Mouse (Mus musculus): ENCODE measurements around the gene Pacs2.

Gene Pacs2

DNA sequence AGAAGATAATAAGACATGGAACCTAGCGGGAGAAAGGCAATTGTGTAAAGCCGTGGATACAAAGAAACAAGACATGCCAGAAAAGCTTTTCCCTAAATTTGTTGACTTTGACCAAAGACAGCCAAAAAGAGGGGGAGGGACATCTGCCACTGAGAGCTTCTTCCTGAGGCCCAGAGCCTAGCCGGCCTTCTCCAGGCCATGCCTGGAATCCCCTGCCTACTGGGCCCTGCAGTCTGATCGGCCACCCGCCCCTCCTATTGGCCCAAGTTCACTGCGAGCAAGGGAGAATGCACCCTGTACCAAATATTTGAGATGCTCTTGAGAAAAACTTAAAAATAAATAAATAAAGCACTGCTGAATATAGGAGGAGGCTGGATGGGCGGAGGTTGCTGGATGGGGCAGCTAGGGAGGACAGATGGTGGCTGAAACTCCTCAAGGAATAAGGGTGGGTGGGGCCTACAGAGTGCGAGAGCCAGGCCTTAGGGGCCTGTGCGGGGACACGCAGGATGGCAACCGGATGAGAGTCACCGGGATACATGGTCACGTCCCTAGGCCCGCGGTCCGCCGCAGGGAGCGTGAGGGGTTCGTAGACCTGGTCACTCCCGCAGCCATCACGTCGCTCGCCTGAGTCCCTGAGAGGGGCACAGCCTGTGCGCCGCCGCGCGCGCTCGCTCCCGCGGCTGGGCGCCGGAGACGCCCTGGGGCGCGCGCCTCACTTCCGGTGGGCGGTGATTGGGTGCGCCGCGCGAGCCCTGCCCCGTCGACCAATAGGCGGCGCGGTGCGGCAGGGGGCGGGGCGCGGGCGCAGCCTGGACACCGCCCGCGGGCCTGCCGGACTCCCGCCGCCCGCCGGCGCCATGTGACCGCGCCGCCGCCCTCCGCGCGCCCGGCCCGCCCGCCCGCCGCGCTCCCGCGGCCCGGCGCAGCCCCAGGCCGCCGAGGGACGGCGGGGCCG, at the start of gene Pacs2:
Gene Pacs2 (plus strand): TSS at position 905 of the 955 bp plus-strand sequence.
- DNase-seq, result peak; percentile 96 to 98

GRCm38 (mm10) chr12:112965783-112966182, 48.5 kb upstream of the Pacs2 start:
- DNase-seq, result no peak

DNA sequence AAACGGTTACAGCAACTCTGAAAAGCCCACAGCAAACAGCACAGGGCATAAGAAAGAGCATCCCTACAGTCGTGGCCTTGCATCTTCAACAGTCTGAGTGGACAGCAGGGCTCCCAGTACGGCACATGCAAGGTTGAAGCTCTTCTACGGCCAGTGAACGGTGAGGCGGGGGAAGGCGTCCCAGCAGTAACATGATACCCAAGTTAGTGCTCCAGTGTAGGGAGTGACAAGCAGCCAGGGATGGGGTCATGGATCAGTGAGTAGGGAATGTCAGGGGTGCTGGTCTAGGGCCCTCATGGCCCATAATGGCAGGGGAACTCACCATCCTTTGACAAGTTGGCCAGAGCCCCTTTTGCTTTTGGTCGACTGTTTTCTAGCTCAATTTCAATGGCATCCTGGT, 45.4 kb upstream of the Pacs2 start:
- peak; percentile 32 to 53 for DNase-seq

DNA sequence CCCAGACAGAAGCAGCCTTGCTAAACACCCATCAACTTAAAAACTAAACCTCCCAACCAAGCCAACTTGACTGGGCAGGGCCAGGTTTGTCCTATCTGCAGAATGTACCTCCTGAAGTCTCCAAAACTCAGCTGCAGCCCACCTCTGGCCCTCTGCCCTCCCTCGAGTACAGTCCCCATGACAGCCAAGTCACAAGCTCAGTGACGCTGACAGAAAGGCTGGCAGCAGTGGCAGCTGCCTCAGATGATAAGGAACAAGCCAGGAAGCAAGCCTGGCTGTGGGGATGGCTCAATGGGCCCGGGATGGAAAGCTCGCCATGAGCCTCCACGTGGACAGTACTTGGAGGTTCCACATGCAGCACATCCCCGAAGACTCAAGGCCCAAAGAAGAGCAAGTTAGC, 44.7 kb upstream of the Pacs2 start:
- no peak for DNase-seq

DNA sequence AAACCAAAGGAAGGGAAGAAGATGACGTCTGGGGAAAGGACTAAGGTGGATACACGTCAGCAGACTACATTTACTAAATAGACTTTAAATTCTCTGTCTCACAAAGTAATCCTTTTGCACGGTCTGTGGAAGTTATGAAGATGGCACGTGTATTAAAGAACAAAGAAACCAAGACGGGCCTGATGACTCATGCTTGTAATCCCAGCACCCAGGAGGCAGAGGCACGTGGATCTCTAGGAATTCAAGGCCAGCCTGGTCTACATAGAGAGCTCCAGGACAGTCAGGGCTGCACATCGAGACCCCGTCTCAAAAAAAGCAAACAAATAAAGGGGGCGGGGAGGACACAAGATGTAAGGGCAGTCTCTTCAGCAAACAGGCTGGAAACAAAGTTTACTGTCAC, 39.6 kb upstream of the Pacs2 start:
- no peak for DNase-seq

DNA sequence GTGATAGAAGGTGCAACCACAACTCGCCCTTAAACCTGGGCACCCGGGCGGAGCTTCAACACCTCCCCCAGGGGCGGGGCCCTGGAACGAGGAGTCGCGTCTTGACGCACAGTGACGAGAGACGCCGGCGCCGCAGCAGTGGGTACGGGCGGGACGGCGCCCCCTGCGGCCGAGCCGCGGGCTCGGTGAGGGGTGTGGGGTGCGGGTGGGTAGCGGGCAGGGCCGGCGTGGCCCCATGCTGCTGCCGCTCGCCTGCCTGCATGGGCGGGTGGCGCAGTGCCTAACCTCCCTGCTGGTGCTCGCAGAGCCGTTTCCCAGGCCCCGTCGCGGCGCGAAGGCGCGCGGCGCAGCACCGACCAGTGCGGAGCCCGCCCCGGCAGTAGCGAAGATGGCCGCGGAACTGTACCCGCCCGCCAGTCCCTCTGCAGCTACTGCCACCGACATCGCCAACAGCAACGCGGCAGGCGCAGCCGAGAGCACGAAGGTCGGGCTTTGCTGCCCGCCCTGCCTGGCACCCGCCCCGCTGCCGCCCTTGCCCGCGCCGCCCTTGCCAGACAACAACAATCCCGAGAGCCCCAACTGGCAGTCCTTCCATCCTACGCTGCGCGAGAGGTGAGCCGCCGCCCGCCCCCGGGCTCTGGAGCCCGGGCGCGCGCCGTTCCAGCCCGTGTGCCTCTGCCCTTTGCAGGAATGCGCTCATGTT, 37.8 kb upstream of the Pacs2 start, which contains the start of gene Btbd6:
Gene Btbd6 (plus strand): TSS at position 112 of the 703 bp plus-strand sequence.
- peak; percentile 92 to 95 for DNase-seq

DNA sequence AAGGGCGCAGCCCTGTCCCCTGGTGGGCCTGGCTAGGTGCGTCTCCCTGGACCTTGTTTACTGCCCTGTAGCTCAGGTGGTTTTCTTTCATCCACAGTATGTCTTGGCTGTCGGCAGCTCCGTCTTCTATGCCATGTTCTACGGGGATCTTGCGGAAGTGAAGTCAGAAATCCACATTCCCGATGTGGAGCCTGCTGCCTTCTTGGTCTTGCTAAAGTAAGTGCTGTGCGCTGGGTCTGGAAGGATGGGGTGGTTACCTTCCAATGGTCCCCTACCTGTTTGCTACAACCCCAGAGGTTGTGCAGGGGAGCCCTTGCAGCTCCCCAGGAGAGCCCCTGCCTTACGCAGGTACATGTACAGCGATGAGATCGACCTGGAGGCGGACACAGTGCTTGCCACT, 37.2 kb upstream of the Pacs2 start:
- no peak for DNase-seq

- DNase-seq, result no peak
Measured at GRCm38 (mm10) chr12:112982031-112982430, 32.3 kb upstream of the Pacs2 start.

- DNase-seq, result peak in 1 of 2 experiments; percentile 20
Measured at GRCm38 (mm10) chr12:112985346-112985745, 29.0 kb upstream of the Pacs2 start.

- peak; percentile 65 to 71 for DNase-seq
Measured at GRCm38 (mm10) chr12:112987877-112988276, 26.4 kb upstream of the Pacs2 start.

GRCm38 (mm10) chr12:112990706-112991405, 23.5 kb upstream of the Pacs2 start:
- no peak for DNase-seq

DNA sequence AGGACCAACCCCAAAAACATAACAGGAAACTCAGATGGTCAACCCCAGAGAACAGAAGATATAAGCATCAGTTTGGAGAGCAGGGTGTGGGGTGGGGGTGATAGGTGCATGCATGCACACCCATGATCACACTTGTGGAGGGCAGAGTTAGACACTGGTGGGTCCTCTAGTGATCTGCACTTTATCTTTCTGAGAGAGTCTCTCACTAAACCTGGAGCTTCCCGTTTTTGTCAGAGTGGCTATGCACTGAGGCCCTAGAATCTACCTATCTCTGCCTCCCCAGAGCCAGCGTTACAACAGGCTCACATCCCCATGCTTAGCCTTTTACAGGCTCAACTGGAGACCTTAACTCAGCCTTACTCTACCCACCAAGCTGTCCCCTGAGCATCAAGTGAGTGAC, 22.9 kb upstream of the Pacs2 start:
- no peak for DNase-seq

- DNase-seq, result peak; percentile 37 to 57
Measured at GRCm38 (mm10) chr12:112994153-112994552, 20.2 kb upstream of the Pacs2 start.

- no peak for DNase-seq
Measured at GRCm38 (mm10) chr12:112999569-113000293, 14.6 kb upstream of the Pacs2 start.

- peak; percentile 97 to 99 for DNase-seq
Measured at GRCm38 (mm10) chr12:113000294-113001132, 13.8 kb upstream of the Pacs2 start, which contains the start of gene Brf1. Brf1 (minus strand) TSS chr12:113000704.

DNA sequence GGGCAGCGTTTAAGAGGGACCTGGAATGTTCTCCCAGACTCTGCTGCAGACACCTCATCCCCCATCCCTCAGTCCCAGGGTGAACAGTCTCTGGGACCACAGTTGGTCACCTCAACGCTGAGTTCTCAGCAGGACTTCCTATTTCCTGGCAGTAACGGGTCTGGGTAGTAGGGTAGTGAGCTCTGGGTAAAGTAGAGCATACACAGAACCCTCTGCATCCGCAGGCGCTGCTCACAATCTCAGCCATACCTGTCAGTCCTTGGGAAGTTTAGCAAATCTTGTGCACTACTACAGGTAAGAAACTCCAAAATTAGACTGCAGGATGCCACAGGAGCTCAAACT, 13.2 kb upstream of the Pacs2 start:
- no peak for DNase-seq

DNA sequence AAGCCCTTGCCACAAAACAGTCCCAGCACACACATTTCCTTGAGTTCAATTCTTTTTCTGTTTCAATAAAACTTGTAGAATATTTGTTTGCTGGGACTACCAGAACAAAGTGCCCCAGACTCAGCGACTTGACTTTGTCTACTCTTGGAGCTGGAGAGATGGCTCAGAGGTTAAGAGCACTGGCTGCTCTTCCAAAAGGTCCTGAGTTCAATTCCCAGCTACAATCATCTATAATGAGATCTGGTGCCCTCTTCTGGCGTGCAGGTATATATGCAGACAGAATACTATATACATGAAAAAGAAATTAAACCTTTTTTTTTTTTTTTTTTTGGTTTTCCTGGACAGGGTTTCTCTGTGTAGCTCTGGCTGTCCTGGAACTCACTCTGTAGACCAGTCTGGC, 11.6 kb upstream of the Pacs2 start:
- peak in 1 of 2 experiments; percentile 15 for DNase-seq

DNA sequence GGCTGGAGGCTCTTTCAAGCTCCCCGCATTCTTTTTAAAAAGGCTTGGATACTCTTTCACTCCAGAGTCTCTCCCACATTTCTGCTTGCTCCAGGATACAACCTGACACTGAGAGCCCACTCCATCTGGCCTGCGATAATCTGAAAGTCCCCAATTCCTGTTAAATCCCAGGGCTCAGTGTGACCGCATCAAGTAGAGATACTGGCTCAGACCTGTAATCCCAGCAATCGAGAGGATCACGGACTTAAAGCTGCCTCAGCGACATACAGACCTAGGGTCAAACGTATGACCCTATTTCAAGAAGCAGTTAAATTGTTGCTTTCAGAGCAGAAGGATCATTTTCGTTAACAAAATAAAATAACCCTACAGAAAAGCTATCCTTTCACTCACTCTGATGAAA, 10.3 kb upstream of the Pacs2 start:
- no peak for DNase-seq

DNA sequence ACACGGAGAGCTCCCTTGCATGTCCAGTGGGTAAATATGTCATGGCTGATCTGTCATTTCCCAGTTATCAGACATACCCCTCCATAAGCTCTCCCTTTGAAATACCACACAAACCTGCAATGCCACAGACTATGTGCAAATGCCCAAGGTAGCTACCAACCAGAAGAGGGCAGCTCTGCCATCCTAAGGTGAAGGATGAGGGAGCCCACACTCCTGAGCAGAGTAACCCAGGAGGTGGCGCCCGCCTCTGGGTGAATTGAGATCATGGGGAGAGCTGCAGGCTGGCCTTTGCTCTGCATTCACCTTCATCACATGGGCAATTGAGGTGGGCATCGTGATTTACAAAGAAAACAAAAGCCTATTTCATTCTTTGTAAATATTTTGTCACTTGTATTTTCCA, 9.3 kb upstream of the Pacs2 start:
- peak; percentile 81 to 88 for DNase-seq

DNA sequence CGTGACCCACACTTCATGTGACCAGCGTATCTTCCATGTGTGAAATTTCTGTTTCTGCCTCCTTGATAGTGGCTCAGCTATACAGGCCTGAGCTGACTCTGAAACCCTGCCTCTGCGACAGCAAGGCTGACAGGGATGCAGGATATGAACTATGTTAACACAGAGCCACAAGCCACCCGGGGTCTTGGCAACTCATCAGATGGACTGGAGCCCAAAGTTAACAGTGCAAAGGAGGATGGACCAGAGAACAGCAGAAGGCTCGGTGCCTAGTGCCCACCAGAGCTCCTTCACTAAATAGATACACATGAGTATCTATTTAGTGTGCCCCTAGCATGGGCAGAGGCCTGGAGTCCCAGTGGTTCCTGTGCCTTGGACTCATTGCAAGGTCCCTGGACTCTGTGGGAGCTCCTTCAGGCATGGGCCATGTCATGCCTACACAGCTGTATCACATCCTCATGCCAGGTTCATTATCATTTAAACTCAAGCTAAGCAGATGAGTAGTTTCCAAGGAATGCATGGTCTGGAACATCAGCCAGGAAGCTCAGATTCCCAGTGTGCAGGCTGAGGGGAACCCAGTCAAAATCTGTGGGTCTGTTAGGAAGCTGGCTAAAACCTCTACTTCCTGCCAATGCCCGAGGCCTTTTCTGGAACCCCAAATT, 2.5 kb upstream of the Pacs2 start:
- peak; percentile 33 to 48 for DNase-seq

DNA sequence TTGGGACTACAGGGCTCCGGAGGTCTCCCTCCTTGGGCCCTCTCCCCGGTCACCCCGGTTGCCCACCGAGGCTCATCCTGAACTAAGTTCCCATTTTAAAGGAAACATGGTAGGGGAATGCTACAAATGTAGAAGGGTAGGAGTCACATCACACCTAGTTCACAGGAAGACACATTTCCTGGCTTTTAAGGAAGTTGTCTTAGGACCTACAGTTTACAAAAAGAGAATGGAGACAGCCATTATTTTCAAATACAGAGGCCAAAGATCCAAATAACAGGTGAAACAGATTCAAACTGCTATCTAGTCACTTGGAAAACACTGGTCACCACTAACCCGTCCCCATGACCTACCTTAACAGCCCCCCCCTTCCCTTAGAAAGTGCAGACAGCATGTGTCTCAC, 1.9 kb upstream of the Pacs2 start:
- no peak for DNase-seq
